Mouse (Mus musculus): ENCODE data around the gene Naip2.
A peak's percentile ranks its signal among the peaks of the same experiment; 100 is the strongest.

Gene Naip2

GRCm38 (mm10) chr13:100107652-100108472, 94.0 kb downstream of the Naip2 start, which contains the start of gene Serf1:
TSS of gene Serf1 (plus strand) at chr13:100108012.
- DNase-seq, result peak; percentile 87

DNA sequence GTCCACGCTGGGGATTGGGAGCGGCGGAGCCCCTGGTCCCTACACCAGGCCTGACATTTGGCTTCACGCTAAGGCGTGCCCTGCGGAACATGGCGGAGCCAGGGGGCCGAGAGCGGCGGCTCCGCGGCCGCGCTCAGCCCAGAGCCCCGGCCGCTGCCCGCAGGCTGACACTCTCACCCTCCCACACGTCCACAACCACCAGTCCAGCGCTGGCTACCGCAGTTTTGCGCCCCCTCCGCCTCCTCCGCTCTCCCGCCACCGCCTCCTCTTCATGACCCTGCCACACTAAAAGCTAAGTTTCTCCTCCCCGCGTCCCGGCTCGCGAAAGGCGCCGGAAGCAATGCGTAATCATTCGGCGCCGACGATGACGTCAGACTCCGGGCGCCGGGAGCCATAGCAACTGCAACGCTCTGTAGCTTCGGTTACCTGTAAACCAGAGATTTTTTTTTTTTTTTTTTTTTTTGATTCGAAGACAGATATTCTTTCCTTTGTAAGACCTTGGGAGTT, 98.1 kb downstream of the Naip2 start, which contains the start of gene Bdp1:
Gene Bdp1 (minus strand): TSS at position 323 of the 507 bp plus-strand sequence.
- DNase-seq, result peak; percentile 96

GRCm38 (mm10) chr13:100103052-100103658, 98.7 kb downstream of the Naip2 start:
- no peak for DNase-seq

GRCm38 (mm10) chr13:100098808-100099207, 103.1 kb downstream of the Naip2 start:
- DNase-seq, result no peak
